9 mouse cellular contexts compared by ENCODE assay signal in genomic region chr4:149798684-149799309, GRCm38 (mm10). TPM values are rescaled to one million over a fixed set of nuclear protein-coding genes. Genes with fewer than 3 reads are reported as not detected.
DNase-seq lines count a peak whose midpoint lies in the region; TF ChIP-seq lines count a peak whose summit lies in the region.
"Had no signal": no experiment of that assay in that cellular context is flagged by ENCODE, and none has a peak within 500 bp of the region (broad histone marks: within the 10 kb centered on the region; RNA-seq: fewer than 3 reads in every experiment).

No protein-coding gene starts in this region.

- H3K27ac ChIP-seq in kidney, adult 2 months (ENCODE audit: insufficient read depth, low read depth, low read length) = no peak overlapping the region

- H3K4me1 ChIP-seq in kidney, adult 2 months (ENCODE audit: control insufficient read depth, insufficient read depth, low read length) = peaks cover under 1% of the 10 kb centered on the region; the same call in 1 of the 2 replicates

- peak; percentile 49 for DNase-seq in kidney, adult 2 months
- no peak for DNase-seq in kidney, adult 11 months
- peak; percentile 88 for DNase-seq in adipocyte (ENCODE audit: low spot score)
- DNase-seq in kidney, postnatal 4 days = peak; percentile 59 to 69
- no peak for DNase-seq in cerebellum, adult 9-10 months
- no peak for DNase-seq in cerebellum, adult 11 months
- DNase-seq in urinary bladder, postnatal 10 days (ENCODE audit: low spot score) = no peak
- DNase-seq: adrenal gland, postnatal 36 days had no signal

- no peaks in the 10 kb centered on the region for H3K79me2 ChIP-seq in myocyte (ENCODE audit: control insufficient read depth, insufficient read depth)

- WGBS in kidney, adult 2 months = 50% methylated on average over 7 of the region's 7 CpGs

- H3K36me3 ChIP-seq in kidney, adult 2 months (ENCODE audit: control insufficient read depth, insufficient read depth, low read length) = no peaks in the 10 kb centered on the region
- no peaks in the 10 kb centered on the region for H3K36me3 ChIP-seq in myocyte (ENCODE audit: control insufficient read depth, insufficient read depth)

- H3ac ChIP-seq in myocyte (ENCODE audit: control insufficient read depth, insufficient read length) = no peak overlapping the region

- no peak for TF ChIP-seq POLR2A in kidney, adult 2 months (IDR thresholded peaks at IDR 0.05; ENCODE audit: low read depth, low read length)
- no peak for TF ChIP-seq POLR2A in myocyte (IDR thresholded peaks at IDR 0.05; ENCODE audit: insufficient read length, low read depth)

- TF ChIP-seq CTCF in kidney, adult 2 months (conservative IDR thresholded peaks at IDR 0.05; ENCODE audit: insufficient read depth, insufficient read length, low read depth, low read length) = no peak

- no peak overlapping the region for H3K4me3 ChIP-seq in kidney, adult 2 months (ENCODE audit: insufficient read depth, low read depth, low read length)
- no peak overlapping the region for H3K4me3 ChIP-seq in myocyte

- H3K27me3 ChIP-seq in kidney, adult 2 months (replicated peaks; ENCODE audit: control insufficient read depth, insufficient read depth, low read length) = no peaks in the 10 kb centered on the region
- no peaks in the 10 kb centered on the region for H3K27me3 ChIP-seq in myocyte (ENCODE audit: control insufficient read depth, insufficient read depth, insufficient read length)

- H3K4me2 ChIP-seq in myocyte (ENCODE audit: low read depth) = peak overlapping the region; percentile 8

TF ChIP-seq in myocyte, 11 proteins besides CTCF, POLR2A, EP300 and RAD21:
- TF ChIP-seq TCF3 (IDR thresholded peaks at IDR 0.05; ENCODE audit: insufficient read length, low read depth) = no peak
- peak; percentile 16 for TF ChIP-seq USF1 (IDR thresholded peaks at IDR 0.05; ENCODE audit: low read depth)

RNA-seq across cellular contexts. Expression of gene Slc25a33, which starts 24.7 kb away (rescaled TPM):
- 16.8 and 18.3 TPM in 2 replicates for polyA plus RNA-seq in kidney, adult 2 months (2012; rRNA removed)
- polyA plus RNA-seq in myocyte (2012; fragmentation: generic; extraction: Trizol) = 34.3 TPM

Comparison
In these comparisons a context has a peak if more than half of its experiments do, and no peak if none do; other contexts are left out.
1. DNase-seq: peak in kidney, adult 2 months (single experiment), adipocyte (single experiment) and kidney, postnatal 4 days (2 of 2); none in kidney, adult 11 months (single experiment), cerebellum, adult 9-10 months (single experiment), cerebellum, adult 11 months (single experiment) and urinary bladder, postnatal 10 days (single experiment).